Mouse (Mus musculus) MEL (cell line): ENCODE results near the gene U2af2. TPM values are rescaled to one million over a fixed set of nuclear protein-coding genes. Genes with fewer than 3 reads are reported as not detected.

Experiments
- DNase-seq: peaks from one replicate; pipeline ENCODE4 v3.0.0; 2011; ENCODE audit warnings: low read depth, low spot score
- H3K27ac ChIP-seq: 2 replicates; pipeline ENCODE4 v1.5.1; 2012; ENCODE audit warnings: low read depth, mild to moderate bottlenecking, control low read depth, low read length, moderate library complexity; ENCODE audit not compliant: control insufficient read depth
- H3K27me3 ChIP-seq, 2 experiments: fragments of 150-350 bp in 1 of 2; sonication (generic) in 1 of 2; 2 replicates each; pipeline ENCODE4 v1.6.1; 2012; ENCODE audit warnings: low read length in 2 of 2, mild to moderate bottlenecking in 2 of 2, improper control_type of control experiment in 1 of 2, moderate library complexity in 1 of 2; ENCODE audit not compliant: insufficient read depth in 2 of 2, control insufficient read depth in 1 of 2
- H3K36me3 ChIP-seq, 2 experiments: 2 replicates each; pipeline ENCODE4 v1.6.1; 2012 to 2014; ENCODE audit warnings: low read length in 2 of 2, improper control_type of control experiment in 1 of 2, inconsistent platforms in 1 of 2, mild to moderate bottlenecking in 1 of 2; ENCODE audit not compliant: insufficient read depth in 2 of 2, control insufficient read depth in 1 of 2
- H3K4me1 ChIP-seq, 2 experiments: fragments of 150-350 bp in 1 of 2; sonication (generic) in 1 of 2; 2 replicates each; pipeline ENCODE4 v1.6.1; 2012; ENCODE audit warnings: low read length in 2 of 2, improper control_type of control experiment in 1 of 2, mild to moderate bottlenecking in 1 of 2; ENCODE audit not compliant: insufficient read depth in 2 of 2, control insufficient read depth in 1 of 2
- H3K4me3 ChIP-seq, 2 experiments: fragments of 150-350 bp in 1 of 2; sonication (generic) in 1 of 2; 2 replicates each; pipeline ENCODE4 v1.5.1; 2012; ENCODE audit warnings: low read depth in 2 of 2, low read length in 2 of 2, mild to moderate bottlenecking in 2 of 2, moderate library complexity in 2 of 2, control low read depth in 1 of 2, improper control_type of control experiment in 1 of 2; ENCODE audit not compliant: control insufficient read depth in 1 of 2, insufficient read depth in 1 of 2
- H3K79me2 ChIP-seq: 2 replicates; pipeline ENCODE4 v1.6.1; 2012; ENCODE audit warnings: mild to moderate bottlenecking, low read length, moderate library complexity; ENCODE audit not compliant: control insufficient read depth, poor library complexity, insufficient read depth
- H3K9ac ChIP-seq: 2 replicates; pipeline ENCODE4 v1.6.1; 2012; ENCODE audit warnings: low read depth, mild to moderate bottlenecking, control low read depth, low read length, moderate library complexity; ENCODE audit not compliant: control insufficient read depth, poor library complexity, severe bottlenecking
- H3K9me3 ChIP-seq: fragments of 150-350 bp; sonication (generic); replicated peaks from 2 replicates; pipeline ENCODE4 v1.6.1; 2012; ENCODE audit warnings: mild to moderate bottlenecking, low read length, improper control_type of control experiment, moderate library complexity; ENCODE audit not compliant: insufficient read depth
- BHLHE40 ChIP-seq: IDR thresholded peaks from 2 replicates; pipeline ENCODE4 v1.6.1; 2012; ENCODE audit warnings: low read depth, mild to moderate bottlenecking, inconsistent platforms, low read length, improper control_type of control experiment, borderline replicate concordance
- GABPA ChIP-seq: IDR thresholded peaks from 2 replicates; pipeline ENCODE4 v1.6.1; 2012; ENCODE audit warnings: low read depth, mild to moderate bottlenecking, inconsistent platforms, low read length, improper control_type of control experiment, moderate library complexity
- GATA1 ChIP-seq: IDR thresholded peaks from 2 replicates; pipeline ENCODE4 v1.6.1; 2011; ENCODE audit warnings: low read depth, low read length, improper control_type of control experiment
- KAT2A ChIP-seq: conservative IDR thresholded peaks from 2 replicates; pipeline ENCODE4 v1.6.1; 2012; ENCODE audit warnings: low read depth, low read length, improper control_type of control experiment, inconsistent platforms
- MAX ChIP-seq: IDR thresholded peaks from 2 replicates; pipeline ENCODE4 v1.6.1; 2011; ENCODE audit warnings: low read length, improper control_type of control experiment
- MAZ ChIP-seq: IDR thresholded peaks from 2 replicates; pipeline ENCODE4 v1.6.1; 2012; ENCODE audit warnings: low read depth, mild to moderate bottlenecking, inconsistent platforms, low read length, improper control_type of control experiment
- MXI1 ChIP-seq: IDR thresholded peaks from 2 replicates; pipeline ENCODE4 v1.6.1; 2011; ENCODE audit warnings: mild to moderate bottlenecking, low read depth, low read length, improper control_type of control experiment
- NELFE ChIP-seq: IDR thresholded peaks from 2 replicates; pipeline ENCODE4 v1.6.1; 2011; ENCODE audit warnings: low read depth, low read length, improper control_type of control experiment
- NRF1 ChIP-seq: IDR thresholded peaks from 2 replicates; pipeline ENCODE4 v1.6.1; 2014; ENCODE audit warnings: low read depth, mild to moderate bottlenecking, inconsistent platforms, low read length, improper control_type of control experiment, moderate library complexity; ENCODE audit not compliant: poor library complexity, insufficient read depth, severe bottlenecking
- RCOR1 ChIP-seq: IDR thresholded peaks from 2 replicates; pipeline ENCODE4 v1.6.1; 2012; ENCODE audit warnings: low read depth, mild to moderate bottlenecking, inconsistent platforms, low read length, improper control_type of control experiment
- SIN3A ChIP-seq: IDR thresholded peaks from 2 replicates; pipeline ENCODE4 v1.6.1; 2012; ENCODE audit warnings: low read length, improper control_type of control experiment, inconsistent platforms
- SMC3 ChIP-seq: IDR thresholded peaks from 2 replicates; pipeline ENCODE4 v1.6.1; 2011; ENCODE audit warnings: low read depth, low read length, improper control_type of control experiment
- TAL1 ChIP-seq: IDR thresholded peaks from 2 replicates; pipeline ENCODE4 v1.6.1; 2012; ENCODE audit warnings: mild to moderate bottlenecking, inconsistent platforms, low read length, moderate library complexity, mixed read lengths
- TBP ChIP-seq: IDR thresholded peaks from 2 replicates; pipeline ENCODE4 v1.8.0; 2011; ENCODE audit warnings: low read depth, low read length, improper control_type of control experiment
- UBTF ChIP-seq: IDR thresholded peaks from 2 replicates; pipeline ENCODE4 v1.6.1; 2012; ENCODE audit warnings: low read depth, mild to moderate bottlenecking, inconsistent platforms, low read length, improper control_type of control experiment, moderate library complexity, borderline replicate concordance; ENCODE audit not compliant: insufficient read depth
- USF2 ChIP-seq, 2 experiments: IDR thresholded peaks; 2 replicates each; pipeline ENCODE4 v1.6.1; 2011 to 2012; ENCODE audit warnings: improper control_type of control experiment in 2 of 2, low read length in 2 of 2, borderline replicate concordance in 1 of 2, inconsistent platforms in 1 of 2, low read depth in 1 of 2, mild to moderate bottlenecking in 1 of 2; ENCODE audit not compliant: insufficient read depth in 1 of 2
- ZC3H11A ChIP-seq: IDR thresholded peaks from 2 replicates; pipeline ENCODE4 v1.6.1; 2012; ENCODE audit warnings: low read depth, mild to moderate bottlenecking, inconsistent platforms, low read length, improper control_type of control experiment
- ZNF384 ChIP-seq: IDR thresholded peaks from 2 replicates; pipeline ENCODE4 v1.6.1; 2012; ENCODE audit warnings: low read depth, mild to moderate bottlenecking, inconsistent platforms, low read length, improper control_type of control experiment
- polyA plus RNA-seq, 2 experiments: library from polyadenylated mRNA; stranded (reverse) in 1 of 2; unstranded in 1 of 2; fragments of >175 nt in 1 of 2; fragments of >200 nt in 1 of 2; gene quantifications; 2 replicates each; pipeline versions ENCODE4 v1.2.1 to v1.2.4; 2012; ENCODE audit warnings: low replicate concordance in 2 of 2, low read depth in 1 of 2; ENCODE audit not compliant: insufficient read length in 2 of 2, insufficient read depth in 1 of 2, missing spikeins in 1 of 2
- total RNA-seq: library from RNA; depleted of rRNA; stranded (reverse); fragments of 300-350 nt; gene quantifications from 2 replicates; pipeline ENCODE4 v1.2.3, GENCODE M21; 2012

Gene U2af2
- total and polyA plus RNA-seq, 3 experiments, result 311 to 491 (median 477) TPM

- TF ChIP-seq UBTF (no peak), NRF1 (no peak)
Observed at GRCm38 (mm10) chr7:5101066-5101663, 39.2 kb downstream of the U2af2 start (continued).

GRCm38 (mm10) chr7:5102564-5102963 is 40.6 kb downstream of the U2af2 start:
- Histone ChIP-seq H3K4me1 (peaks cover 0 to 5% of the 10 kb centered on the region in 2 experiments; a peak in 1 of 4 replicates), H3K9me3 (no peaks in the 10 kb centered on the region), H3K36me3 (peaks cover 0 to 5% of the 10 kb centered on the region in 2 experiments; a peak in 1 of 4 replicates), H3K4me3 (no peak overlapping the region), H3K27ac (no peak overlapping the region), H3K79me2 (no peaks in the 10 kb centered on the region), H3K9ac (no peak overlapping the region), H3K27me3 (no peaks in the 10 kb centered on the region)
- TF ChIP-seq GATA1, result no peak
- TF ChIP-seq MXI1, result no peak
- no peak for TF ChIP-seq GABPA
- TF ChIP-seq BHLHE40, result no peak
- no peak for TF ChIP-seq TBP
- no peak for TF ChIP-seq RCOR1
- no peak for TF ChIP-seq NELFE
- no peak for TF ChIP-seq UBTF
- no peak for DNase-seq

GRCm38 (mm10) chr7:5108272-5108671 is 46.3 kb downstream of the U2af2 start:
- no peaks in the 10 kb centered on the region for H3K79me2 ChIP-seq
- no peaks in the 10 kb centered on the region for H3K27me3 ChIP-seq
- H3K4me1 ChIP-seq, result no peaks in the 10 kb centered on the region
- no peak for DNase-seq
- H3K4me3 ChIP-seq, result no peak overlapping the region
- TF ChIP-seq USF2 (IDR thresholded peaks at IDR 0.05; ENCODE audit: borderline replicate concordance in 1 of 2, insufficient read depth in 1 of 2, low read depth in 1 of 2, low read length in 2 of 2), result no peak
- no peak for TF ChIP-seq SMC3
- TF ChIP-seq SIN3A, result no peak
- no peak for TF ChIP-seq TBP
- no peak for TF ChIP-seq GATA1
- TF ChIP-seq KAT2A, result no peak
- no peak for TF ChIP-seq MAZ
- TF ChIP-seq MXI1, result no peak
- no peak for TF ChIP-seq ZNF384
- no peak for TF ChIP-seq MAX
- TF ChIP-seq TAL1, result no peak
- no peak for TF ChIP-seq ZC3H11A
- TF ChIP-seq, all 39 proteins: peak for 0
- H3K9ac ChIP-seq, result no peak overlapping the region
- H3K9me3 ChIP-seq, result no peaks in the 10 kb centered on the region
- no peaks in the 10 kb centered on the region for H3K36me3 ChIP-seq
- H3K27ac ChIP-seq, result no peak overlapping the region
